Mouse (Mus musculus): ENCODE results near the gene Olfr33. TPM values are rescaled to one million over a fixed set of nuclear protein-coding genes. Genes with fewer than 3 reads are reported as not detected.

Olfr33 gene
- polyA plus RNA-seq, 1 experiment from 2014 or later, result not detected

GRCm38 (mm10) chr7:102664599-102664998 is 54.3 kb downstream of the Olfr33 start, which contains the start of gene Olfr556:
Olfr556 (plus strand) TSS chr7:102664899.
- no peak within 1 kb of the TSS for H3K4me2 ChIP-seq (ENCODE audit: low read length)
- no peak within 1 kb of the TSS for H3K9ac ChIP-seq (ENCODE audit: low read depth, low read length)
- WGBS, result 31% methylated on average over 3 of the region's 3 CpGs
- ATAC-seq (replicated peaks; ENCODE audit: low FRiP score, low read depth) (no peak), DNase-seq (ENCODE audit: low spot score) (no peak)
- no peak within 1 kb of the TSS for H3K4me3 ChIP-seq (replicated peaks; ENCODE audit: low read depth, low read length)
- H3K27me3 ChIP-seq (ENCODE audit: insufficient read depth, low read length), result no peaks in the 10 kb centered on the region
- TF ChIP-seq CTCF (IDR thresholded peaks at IDR 0.05; ENCODE audit: low read depth), result no peak
- H3K27ac ChIP-seq, result no peak within 1 kb of the TSS
- H3K36me3 ChIP-seq (ENCODE audit: insufficient read depth, low read length), result no peaks in the 10 kb centered on the region
- H3K4me1 ChIP-seq (replicated peaks; ENCODE audit: insufficient read depth, low read length), result no peaks in the 10 kb centered on the region
- no peaks in the 10 kb centered on the region for H3K9me3 ChIP-seq (replicated peaks; ENCODE audit: low read length)

Other genes with a start within 250 kb of the Olfr33 start
- gene Olfr543, start 237.4 kb downstream of the Olfr33 start, polyA plus RNA-seq (2015; fragmentation: Nextera tagmentation; extraction: Ambion mirVana), result not detected in 2 replicates
- gene Olfr544, start 230.8 kb downstream of the Olfr33 start, polyA plus RNA-seq (2015; fragmentation: Nextera tagmentation; extraction: Ambion mirVana), result 0.05 and 0.06 TPM in 2 replicates
- not detected in 2 replicates for gene Olfr545, start 219.5 kb downstream of the Olfr33 start, polyA plus RNA-seq (2015; fragmentation: Nextera tagmentation; extraction: Ambion mirVana)
- gene Olfr547, start 184.3 kb downstream of the Olfr33 start, polyA plus RNA-seq (2015; fragmentation: Nextera tagmentation; extraction: Ambion mirVana), result not detected in 2 replicates
- not detected in 2 replicates for gene Olfr548-ps1, start 178.2 kb downstream of the Olfr33 start, polyA plus RNA-seq (2015; fragmentation: Nextera tagmentation; extraction: Ambion mirVana)
- gene Olfr549, start 169.2 kb downstream of the Olfr33 start, polyA plus RNA-seq (2015; fragmentation: Nextera tagmentation; extraction: Ambion mirVana), result not detected in 2 replicates
- 1.1 TPM in 2 replicates for gene Trim21, start 153.6 kb downstream of the Olfr33 start, polyA plus RNA-seq (2015; fragmentation: Nextera tagmentation; extraction: Ambion mirVana)
- gene Olfr550, start 147.6 kb downstream of the Olfr33 start, polyA plus RNA-seq (2015; fragmentation: Nextera tagmentation; extraction: Ambion mirVana), result not detected in 2 replicates
- gene Olfr551, start 127.2 kb downstream of the Olfr33 start, polyA plus RNA-seq (2015; fragmentation: Nextera tagmentation; extraction: Ambion mirVana), result not detected in 2 replicates
- gene Olfr552, start 121.3 kb downstream of the Olfr33 start, polyA plus RNA-seq (2015; fragmentation: Nextera tagmentation; extraction: Ambion mirVana), result not detected in 2 replicates
- not detected in 2 replicates for gene Olfr553, start 100.9 kb downstream of the Olfr33 start, polyA plus RNA-seq (2015; fragmentation: Nextera tagmentation; extraction: Ambion mirVana)
- gene Olfr554, start 80.6 kb downstream of the Olfr33 start, polyA plus RNA-seq (2015; fragmentation: Nextera tagmentation; extraction: Ambion mirVana), result not detected in 2 replicates
- not detected in 2 replicates for gene Olfr555, start 60.2 kb downstream of the Olfr33 start, polyA plus RNA-seq (2015; fragmentation: Nextera tagmentation; extraction: Ambion mirVana)
- gene Olfr556, start 54.2 kb downstream of the Olfr33 start, polyA plus RNA-seq (2015; fragmentation: Nextera tagmentation; extraction: Ambion mirVana), result not detected in 2 replicates
- gene Trim68, start 31.7 kb downstream of the Olfr33 start, polyA plus RNA-seq (2015; fragmentation: Nextera tagmentation; extraction: Ambion mirVana), result 10.6 and 11.3 TPM in 2 replicates
- not detected in 2 replicates for gene Olfr557, start 23.2 kb downstream of the Olfr33 start, polyA plus RNA-seq (2015; fragmentation: Nextera tagmentation; extraction: Ambion mirVana)
- 1.3 and 1.4 TPM in 2 replicates for gene Olfr558, start 16.9 kb downstream of the Olfr33 start, polyA plus RNA-seq (2015; fragmentation: Nextera tagmentation; extraction: Ambion mirVana)
- not detected in 2 replicates for gene Olfr559, start 8.4 kb upstream of the Olfr33 start, polyA plus RNA-seq (2015; fragmentation: Nextera tagmentation; extraction: Ambion mirVana)
- not detected in 2 replicates for gene Olfr560, start 40.3 kb upstream of the Olfr33 start, polyA plus RNA-seq (2015; fragmentation: Nextera tagmentation; extraction: Ambion mirVana)
- 0.50 and 0.63 TPM in 2 replicates for gene Olfr78, start 40.4 kb upstream of the Olfr33 start, polyA plus RNA-seq (2015; fragmentation: Nextera tagmentation; extraction: Ambion mirVana)
- 0.09 TPM in 1 of 2 replicates, not detected in the other for gene Olfr561, start 52.2 kb upstream of the Olfr33 start, polyA plus RNA-seq (2015; fragmentation: Nextera tagmentation; extraction: Ambion mirVana)
- not detected in 2 replicates for gene Olfr564, start 84.4 kb upstream of the Olfr33 start, polyA plus RNA-seq (2015; fragmentation: Nextera tagmentation; extraction: Ambion mirVana)
- gene Olfr566, start 139.7 kb upstream of the Olfr33 start, polyA plus RNA-seq (2015; fragmentation: Nextera tagmentation; extraction: Ambion mirVana), result not detected in 2 replicates
- gene Olfr568, start 158.1 kb upstream of the Olfr33 start, polyA plus RNA-seq (2015; fragmentation: Nextera tagmentation; extraction: Ambion mirVana), result not detected in 2 replicates
- gene Olfr569, start 171.8 kb upstream of the Olfr33 start, polyA plus RNA-seq (2015; fragmentation: Nextera tagmentation; extraction: Ambion mirVana), result not detected in 2 replicates
- gene Olfr570, start 175.5 kb upstream of the Olfr33 start, polyA plus RNA-seq (2015; fragmentation: Nextera tagmentation; extraction: Ambion mirVana), result not detected in 2 replicates
- not detected in 2 replicates for gene Olfr571, start 198.5 kb upstream of the Olfr33 start, polyA plus RNA-seq (2015; fragmentation: Nextera tagmentation; extraction: Ambion mirVana)
- not detected in 2 replicates for gene Olfr572, start 205.3 kb upstream of the Olfr33 start, polyA plus RNA-seq (2015; fragmentation: Nextera tagmentation; extraction: Ambion mirVana)
- gene Olfr573-ps1, start 223.5 kb upstream of the Olfr33 start, polyA plus RNA-seq (2015; fragmentation: Nextera tagmentation; extraction: Ambion mirVana), result not detected in 2 replicates
- not detected in 2 replicates for gene Olfr574, start 229.4 kb upstream of the Olfr33 start, polyA plus RNA-seq (2015; fragmentation: Nextera tagmentation; extraction: Ambion mirVana)
- not detected in 2 replicates for gene Olfr575, start 239.7 kb upstream of the Olfr33 start, polyA plus RNA-seq (2015; fragmentation: Nextera tagmentation; extraction: Ambion mirVana)
- not detected in 2 replicates for gene Olfr576, start 243.6 kb upstream of the Olfr33 start, polyA plus RNA-seq (2015; fragmentation: Nextera tagmentation; extraction: Ambion mirVana)